Mouse (Mus musculus) forebrain, postnatal 0 days (tissue): ENCODE measurements around the gene Acoxl. TPM values are rescaled to one million over a fixed set of nuclear protein-coding genes. Genes with fewer than 3 reads are reported as not detected.

Experiments
- ATAC-seq: fragments of 200-750 bp; cut with Nextera tagmentation; 2 replicates; pipeline ENCODE4 v1.8.0; 2017; ENCODE audit warnings: mild to moderate bottlenecking, moderate library complexity
- DNase-seq: peaks from one replicate; pipeline ENCODE4 v3.0.0-alpha.2; 2015
- H3K27ac ChIP-seq: fragments of 300-500 bp; sonication (generic); 2 replicates; pipeline ENCODE4 v1.5.1; 2014; ENCODE audit warnings: low read depth, mild to moderate bottlenecking, antibody characterized with exemption, low read length, moderate library complexity, mixed read lengths
- H3K27me3 ChIP-seq: fragments of 300-500 bp; sonication (generic); 2 replicates; pipeline ENCODE4 v1.6.1; 2014; ENCODE audit warnings: mild to moderate bottlenecking, low read length, mixed read lengths; ENCODE audit not compliant: insufficient read depth
- H3K36me3 ChIP-seq: fragments of 300-500 bp; sonication (generic); 2 replicates; pipeline ENCODE4 v1.6.1; 2014; ENCODE audit warnings: mild to moderate bottlenecking, moderate library complexity; ENCODE audit not compliant: insufficient read depth
- H3K4me1 ChIP-seq: fragments of 300-500 bp; sonication (generic); 2 replicates; pipeline ENCODE4 v1.6.1; 2014; ENCODE audit warnings: antibody characterized with exemption; ENCODE audit not compliant: insufficient read depth
- H3K4me2 ChIP-seq: fragments of 300-500 bp; sonication (generic); 2 replicates; pipeline ENCODE4 v1.6.1; 2014; ENCODE audit warnings: low read depth, mild to moderate bottlenecking, moderate library complexity
- H3K4me3 ChIP-seq: fragments of 300-500 bp; sonication (generic); 2 replicates; pipeline ENCODE4 v1.5.1; 2014; ENCODE audit warnings: low read depth, low read length, mixed read lengths
- H3K9ac ChIP-seq: fragments of 300-500 bp; sonication (generic); 2 replicates; pipeline ENCODE4 v1.6.1; 2014; ENCODE audit warnings: mild to moderate bottlenecking
- H3K9me3 ChIP-seq: fragments of 300-500 bp; sonication (generic); 2 replicates; pipeline ENCODE4 v1.6.1; 2016; ENCODE audit warnings: low read length
- CTCF ChIP-seq: sonication (generic); IDR thresholded peaks from 2 replicates; pipeline ENCODE4 v1.5.1; 2016; ENCODE audit warnings: antibody characterized with exemption, control low read depth, low read depth
- WGBS: fragments of 180-500 bp; shearing (Covaris S2); extraction: QIAGEN DNeasy Blood & Tissue Kit; methylation state at CpG from one replicate; pipeline ENCODE4 v1.1.7; 2014; 5-methylcytosine and 5-hydroxymethylcytosine counted together
- polyA plus RNA-seq: library from polyadenylated mRNA; unstranded; fragments of >200 nt; fragmentation: Nextera tagmentation; extraction: Ambion mirVana; gene quantifications from 2 replicates; pipeline ENCODE4 v1.2.1, GENCODE M21; 2015
- total RNA-seq: library from RNA; depleted of rRNA; stranded (reverse); fragments of >200 nt; gene quantifications from 2 replicates; pipeline ENCODE4 v1.2.3, GENCODE M21; 2014

The Acoxl gene
- total and polyA plus RNA-seq, 2 experiments from 2014 or later = 0.10 TPM; not detected in 1

DNA sequence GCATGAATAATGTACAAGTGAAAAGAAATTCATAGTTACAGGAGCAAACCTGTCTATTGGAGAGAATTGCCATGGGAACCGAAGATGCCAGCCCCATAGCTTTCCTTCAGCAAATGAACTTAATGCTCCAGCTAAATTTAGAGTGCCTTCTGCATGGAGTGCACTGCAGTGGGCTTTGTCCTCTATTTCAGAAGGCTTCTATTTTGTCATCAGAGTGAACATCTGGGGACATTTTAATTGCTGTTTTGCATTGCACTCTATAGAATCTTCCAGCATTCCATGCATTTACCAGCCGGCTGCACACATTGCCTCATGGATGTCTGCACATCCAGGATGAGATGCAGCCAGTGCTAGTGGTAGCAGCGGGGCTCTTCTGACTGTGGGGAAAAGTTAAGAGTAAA is 94.9 kb downstream of the Acoxl start:
- Histone ChIP-seq H3K27ac (peak overlapping the region; percentile 80), H3K4me2 (no peak overlapping the region)

DNA sequence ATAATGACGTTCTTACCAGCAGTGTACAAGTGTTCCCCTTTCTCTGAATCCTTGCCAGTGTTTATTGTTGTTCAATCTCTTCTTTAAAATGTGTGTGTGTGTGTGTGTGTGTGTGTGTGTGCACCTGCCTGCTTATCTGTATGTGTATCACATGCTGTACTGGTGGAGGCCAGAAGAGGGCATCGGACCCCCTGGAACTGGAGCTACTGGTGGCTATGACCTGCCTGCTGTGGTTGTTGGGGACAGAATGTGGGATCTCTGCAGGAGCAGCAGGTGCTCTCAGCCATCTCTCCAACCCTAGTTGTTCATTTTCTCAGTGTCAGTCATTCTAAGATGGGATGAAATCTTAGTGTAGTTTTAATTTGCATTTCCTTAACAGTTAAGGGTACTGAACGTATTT is 98.4 kb downstream of the Acoxl start:
- DNase-seq (no peak), ATAC-seq (no peak)
- Histone ChIP-seq H3K27ac (no peak overlapping the region), H3K4me1 (0 out of 2 replicates have a peak, but pooled peaks cover 8% of the 10 kb centered on the region), H3K9ac (no peak overlapping the region), H3K9me3 (no peaks in the 10 kb centered on the region), H3K4me2 (no peak overlapping the region), H3K27me3 (no peaks in the 10 kb centered on the region), H3K4me3 (no peak overlapping the region), H3K36me3 (no peaks in the 10 kb centered on the region)
- TF ChIP-seq CTCF = peak; percentile 46
- WGBS = 85% methylated on average over 3 of the region's 3 CpGs

More for the DNA sequence above, 94.9 kb downstream of the Acoxl start:
- no peak overlapping the region for H3K9ac ChIP-seq
- WGBS = 46% methylated on average over 3 of the region's 3 CpGs
- ATAC-seq (peak; percentile 95), DNase-seq (peak; percentile 75)
- H3K27me3 ChIP-seq = no peaks in the 10 kb centered on the region
- no peaks in the 10 kb centered on the region for H3K9me3 ChIP-seq
- TF ChIP-seq CTCF = no peak
- no peak overlapping the region for H3K4me3 ChIP-seq
- 0 out of 2 replicates have a peak, but pooled peaks cover 8% of the 10 kb centered on the region for H3K4me1 ChIP-seq
- H3K36me3 ChIP-seq = no peaks in the 10 kb centered on the region

DNA sequence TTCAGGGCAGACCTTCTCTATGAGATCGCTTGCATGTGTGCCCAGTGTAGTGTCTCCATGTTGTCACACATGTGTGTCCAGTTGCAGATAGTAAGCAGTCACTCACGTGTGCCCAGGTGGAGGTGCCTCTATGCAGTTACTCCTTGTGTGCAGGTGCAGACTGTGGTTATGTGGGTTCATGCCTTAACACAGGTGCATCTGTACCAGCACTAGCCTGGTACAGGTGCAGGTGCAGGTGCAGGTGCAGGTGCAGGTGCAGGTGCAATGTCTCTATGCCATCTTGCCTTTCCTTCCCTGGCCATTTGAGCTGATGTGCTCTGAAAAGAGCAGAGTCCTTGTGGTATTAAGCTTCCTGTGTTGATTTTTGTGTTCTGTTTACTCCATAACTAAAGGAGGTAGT is 100.5 kb downstream of the Acoxl start:
- no peak overlapping the region for H3K4me3 ChIP-seq
- no peak overlapping the region for H3K9ac ChIP-seq
- no peak overlapping the region for H3K4me2 ChIP-seq
- H3K27ac ChIP-seq = no peak overlapping the region
- no peak for DNase-seq
- TF ChIP-seq CTCF = no peak
- 0 out of 2 replicates have a peak, but pooled peaks cover 2% of the 10 kb centered on the region for H3K4me1 ChIP-seq
- H3K27me3 ChIP-seq = no peaks in the 10 kb centered on the region
- no peaks in the 10 kb centered on the region for H3K36me3 ChIP-seq
- WGBS = 89% methylated on average over 2 of the region's 2 CpGs
- ATAC-seq = no peak
- no peaks in the 10 kb centered on the region for H3K9me3 ChIP-seq

DNA sequence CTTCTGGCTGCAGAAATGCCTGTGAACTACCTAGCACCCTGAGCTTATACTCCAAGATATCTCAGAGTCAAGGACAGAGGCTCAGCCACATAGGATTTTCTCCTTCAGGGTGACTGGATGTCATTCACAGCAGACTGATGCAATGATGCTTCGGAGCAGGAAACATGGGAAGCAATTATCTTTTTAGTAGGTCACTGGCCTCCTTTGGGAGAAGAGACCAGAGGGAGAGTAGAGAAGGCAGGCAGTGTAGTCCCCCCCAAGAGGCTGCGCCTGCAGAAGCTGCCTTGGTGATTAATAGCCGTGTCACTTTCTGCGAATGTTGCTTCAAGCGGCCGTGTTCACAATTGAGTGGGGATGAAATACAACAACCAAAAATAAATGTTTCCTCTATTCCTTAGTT is 121.9 kb downstream of the Acoxl start:
- H3K36me3 ChIP-seq = no peaks in the 10 kb centered on the region
- no peaks in the 10 kb centered on the region for H3K27me3 ChIP-seq
- H3K4me2 ChIP-seq = no peak overlapping the region
- 51% methylated on average over 6 of the region's 6 CpGs for WGBS
- DNase-seq (no peak), ATAC-seq (peak; percentile 26; the same call in 1 of the 2 replicates)
- H3K4me3 ChIP-seq = no peak overlapping the region
- no peak overlapping the region for H3K9ac ChIP-seq
- H3K9me3 ChIP-seq = no peaks in the 10 kb centered on the region
- H3K27ac ChIP-seq = peak overlapping the region; percentile 50; the same call in 1 of the 2 replicates
- peaks cover 7% of the 10 kb centered on the region; the same call in 1 of the 2 replicates for H3K4me1 ChIP-seq
- no peak for TF ChIP-seq CTCF

DNA sequence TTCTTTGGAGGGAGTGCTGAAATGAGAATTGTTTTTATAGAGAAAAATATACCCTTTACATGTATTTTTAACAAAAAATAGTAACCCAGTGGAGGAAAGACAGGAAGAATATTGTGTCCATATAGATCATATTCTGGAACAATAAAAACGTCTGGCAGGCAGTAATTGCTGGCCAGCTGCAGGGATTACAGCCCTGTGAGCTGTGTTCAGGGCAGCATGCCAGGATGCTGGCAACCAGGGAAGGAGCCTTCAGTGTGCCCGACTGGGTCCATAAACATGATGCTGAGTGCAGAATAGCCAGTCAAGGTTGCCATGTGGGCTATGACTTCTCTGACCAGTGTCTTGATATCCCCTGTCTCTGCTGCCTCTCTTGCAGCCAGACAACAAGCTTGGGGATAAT is 122.5 kb downstream of the Acoxl start:
- Histone ChIP-seq H3K4me1 (peaks cover 7% of the 10 kb centered on the region; the same call in 1 of the 2 replicates), H3K4me2 (no peak overlapping the region), H3K9me3 (no peaks in the 10 kb centered on the region), H3K36me3 (no peaks in the 10 kb centered on the region), H3K4me3 (no peak overlapping the region), H3K9ac (no peak overlapping the region), H3K27me3 (no peaks in the 10 kb centered on the region), H3K27ac (0 out of 2 replicates have a peak overlapping the region, but pooled peaks have one; percentile 50)
- TF ChIP-seq CTCF = no peak
- ATAC-seq (peak; percentile 47; the same call in 1 of the 2 replicates), DNase-seq (peak; percentile 58)
- WGBS = 5% methylated on average over 2 of the region's 2 CpGs

DNA sequence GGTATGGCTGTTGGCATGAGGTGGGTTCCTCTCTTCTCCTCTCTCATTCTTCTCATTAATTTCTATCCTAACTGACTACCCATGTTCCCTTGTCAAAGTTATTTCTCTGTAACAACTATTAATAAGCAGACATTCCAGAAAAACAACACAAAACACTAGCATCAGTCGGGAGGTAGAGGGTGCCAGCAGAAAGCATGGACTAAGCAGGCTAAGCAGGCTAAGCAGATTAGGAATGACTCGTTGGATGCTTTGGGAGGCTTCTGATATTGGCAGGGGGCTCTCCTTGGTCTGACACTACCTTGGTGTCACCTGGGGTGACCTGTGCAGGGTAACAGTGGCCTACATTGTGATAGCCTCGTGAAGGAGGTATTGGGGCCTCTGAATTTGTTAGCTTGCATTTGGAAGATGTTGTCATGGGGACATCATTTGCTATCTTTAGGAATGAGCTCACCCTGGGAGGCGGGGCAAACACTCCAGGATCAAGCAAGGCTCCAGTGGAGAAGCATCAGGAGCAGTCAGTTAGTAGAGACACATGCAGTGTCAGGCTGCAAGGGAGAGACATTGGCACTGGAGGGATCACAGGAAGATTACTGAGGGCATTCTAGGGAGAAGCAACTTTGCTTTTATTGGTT is 123.2 kb downstream of the Acoxl start:
- TF ChIP-seq CTCF = 0 out of 2 replicates have a peak, but pooled peaks have one; percentile 7
- Histone ChIP-seq H3K4me1 (peaks cover 7% of the 10 kb centered on the region; the same call in 1 of the 2 replicates), H3K27me3 (no peaks in the 10 kb centered on the region), H3K9me3 (no peaks in the 10 kb centered on the region), H3K36me3 (no peaks in the 10 kb centered on the region), H3K9ac (no peak overlapping the region), H3K4me2 (no peak overlapping the region), H3K4me3 (no peak overlapping the region), H3K27ac (no peak overlapping the region)
- ATAC-seq (peak; percentile 94), DNase-seq (peak; percentile 60)
- 32% methylated on average over 4 of the region's 4 CpGs for WGBS

DNA sequence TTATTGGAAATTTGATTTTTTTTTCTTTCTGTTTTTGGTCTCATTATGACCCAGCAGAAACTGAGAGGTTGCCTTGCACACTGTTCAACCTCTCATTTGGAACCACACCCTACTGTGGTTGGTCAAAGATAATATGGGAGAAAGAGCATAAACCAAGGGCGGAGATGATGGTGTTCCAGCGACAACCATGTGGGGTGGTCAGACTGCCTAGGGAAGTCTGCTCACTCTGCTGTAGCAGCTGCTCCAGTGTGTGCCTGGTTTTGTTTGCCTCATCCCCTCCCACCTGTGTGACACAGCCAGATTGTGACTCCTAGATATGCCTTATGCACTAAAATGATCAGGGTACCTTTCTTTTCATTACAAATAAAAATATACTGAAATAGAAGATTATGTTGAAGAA is 130.3 kb downstream of the Acoxl start:
- no peak overlapping the region for H3K27ac ChIP-seq
- no peaks in the 10 kb centered on the region for H3K36me3 ChIP-seq
- H3K4me2 ChIP-seq = no peak overlapping the region
- H3K9ac ChIP-seq = no peak overlapping the region
- H3K27me3 ChIP-seq = no peaks in the 10 kb centered on the region
- no peak overlapping the region for H3K4me3 ChIP-seq
- no peak for TF ChIP-seq CTCF
- H3K4me1 ChIP-seq = no peaks in the 10 kb centered on the region
- 96% methylated on average over 2 of the region's 2 CpGs for WGBS
- no peaks in the 10 kb centered on the region for H3K9me3 ChIP-seq
- DNase-seq (no peak), ATAC-seq (no peak)
